Mouse (Mus musculus): Measurements from ENCODE around the gene Tat. TPM values are rescaled to one million over a fixed set of nuclear protein-coding genes. Genes with fewer than 3 reads are reported as not detected.

Gene Tat
- polyA plus RNA-seq (2017; shearing (Covaris generic)), result not detected

DNA sequence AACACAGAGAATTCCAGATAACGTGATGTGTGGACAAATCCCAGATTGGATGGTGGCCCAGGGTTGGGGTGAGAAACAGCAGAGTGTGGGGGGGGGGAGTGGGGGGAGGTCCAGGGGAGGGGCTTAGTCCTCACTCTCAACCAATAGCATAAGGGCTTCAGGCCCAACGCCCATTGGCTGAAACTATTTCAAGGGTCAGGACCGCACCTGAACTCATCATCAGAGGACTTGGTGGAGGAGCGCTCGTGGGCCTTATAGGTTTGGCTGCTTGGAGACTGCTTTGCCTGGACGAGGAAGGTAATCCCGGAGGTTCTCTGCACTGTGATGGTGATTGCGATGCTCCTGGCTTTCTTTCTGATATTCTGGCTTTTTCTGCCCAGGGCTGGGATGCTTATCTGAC, at the start of gene Tat:
Gene Tat, plus strand, starts transcription at position 214 of the 400 bp plus-strand sequence.

DNA sequence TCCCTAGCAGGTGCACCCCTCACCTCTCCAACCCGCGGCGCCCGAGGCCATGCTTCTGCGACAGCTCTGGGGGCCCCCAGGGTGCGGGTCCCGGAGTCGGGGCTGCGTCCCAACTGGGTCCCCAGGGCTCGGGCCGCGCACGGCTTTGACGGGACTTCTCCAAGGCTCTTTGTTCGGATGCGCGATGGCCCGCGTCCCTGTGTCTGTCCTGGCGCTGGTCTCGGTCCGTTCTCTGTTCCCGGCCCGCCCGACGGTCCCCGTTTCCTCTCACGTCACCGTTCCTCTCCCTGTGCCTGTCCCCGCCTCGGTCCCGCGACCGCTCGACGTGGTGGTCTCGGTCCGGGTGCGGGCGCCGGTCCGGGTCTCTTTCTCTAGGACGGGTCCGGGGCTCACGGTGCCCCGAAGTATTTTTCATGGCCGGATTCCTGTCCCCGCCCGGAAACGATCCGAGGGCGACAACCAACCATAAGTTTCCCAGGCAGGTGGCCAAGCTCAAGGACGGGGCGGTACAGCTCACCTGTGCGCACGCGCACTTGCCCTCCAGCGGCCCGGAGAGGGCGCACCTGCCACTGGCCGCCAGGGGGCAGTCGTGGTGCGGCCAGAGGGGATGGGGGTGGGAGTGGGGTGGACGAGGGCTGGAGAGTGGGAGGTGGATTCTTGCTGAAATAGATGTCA, 28.4 kb upstream of the Tat start, which contains the start of gene Marveld3:
Gene Marveld3, minus strand, starts transcription at position 511 of the 675 bp plus-strand sequence.

DNA sequence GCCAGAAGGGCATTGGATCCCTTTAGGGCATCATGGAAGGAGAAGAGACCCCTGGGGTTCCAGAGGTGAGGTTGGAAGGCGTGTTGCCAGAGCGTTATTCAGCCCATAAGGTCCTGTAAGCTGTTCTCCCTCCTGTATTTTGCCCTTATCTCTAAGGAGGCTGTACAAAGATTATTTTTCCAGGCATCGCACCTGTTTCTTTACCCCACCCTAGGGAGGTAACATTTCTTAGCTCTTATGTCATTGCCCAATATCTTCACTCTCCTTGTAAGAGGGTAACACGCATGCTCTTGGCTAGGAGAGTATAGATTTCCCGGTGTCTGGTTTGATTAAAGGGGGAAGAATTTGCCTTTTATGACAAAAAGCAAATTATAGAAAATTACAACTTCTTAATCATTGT, 49.4 kb downstream of the Tat start, which contains the start of gene Chst4:
Gene Chst4, minus strand, starts transcription at position 82 of the 400 bp plus-strand sequence.

Other genes with a start within 250 kb of the Tat start
- gene Ap1g1, start 211.9 kb upstream of the Tat start, polyA plus RNA-seq (2017; shearing (Covaris generic)), result 10 to 100 TPM; 45.0 to 46.3 TPM
- under 1 TPM; 0.54 to 0.77 TPM for gene Phlpp2, start 121.9 kb upstream of the Tat start, polyA plus RNA-seq (2017; shearing (Covaris generic))
- 1 to 10 TPM in 1 of 2 experiments, under 1 TPM in 1; 0.20 to 1.8 TPM for gene Marveld3, start 28.2 kb upstream of the Tat start, polyA plus RNA-seq (2017; shearing (Covaris generic))
- under 1 TPM in 1 of 2 experiments, not detected in 1; 0.48 TPM for gene Chst4, start 49.3 kb downstream of the Tat start, polyA plus RNA-seq (2017; shearing (Covaris generic))
- 1 to 10 TPM; 3.1 to 4.4 TPM for gene Zfp612, start 89.3 kb downstream of the Tat start, polyA plus RNA-seq (2017; shearing (Covaris generic))
- under 1 TPM in 1 of 2 experiments, not detected in 1; 0.11 TPM for gene Gm21964, start 110.8 kb downstream of the Tat start, polyA plus RNA-seq (2017; shearing (Covaris generic))
- not detected for gene Gm17720, start 112.3 kb downstream of the Tat start, polyA plus RNA-seq (2017; shearing (Covaris generic))
- not detected for gene Calb2, start 177.8 kb downstream of the Tat start, polyA plus RNA-seq (2017; shearing (Covaris generic))
- 10 to 100 TPM in 1 of 2 experiments, 1 to 10 TPM in 1; 9.4 to 11.9 TPM for gene Cmtr2, start 225.2 kb downstream of the Tat start, polyA plus RNA-seq (2017; shearing (Covaris generic))

All from inflammation-experienced regulatory T-cells (primary cell).